In genomic region chr5:37848991-37849719, GRCm38 (mm10) we compare ENCODE assay signal across 20 mouse cellular contexts. TPM values are rescaled to one million over a fixed set of nuclear protein-coding genes. Genes with fewer than 3 reads are reported as not detected.
A peak's percentile ranks its signal among the peaks of the same experiment; 100 is the strongest.
DNase-seq lines count a peak whose midpoint lies in the region; ATAC-seq and TF ChIP-seq lines count a peak whose summit lies in the region.
"Had no signal": no experiment of that assay in that cellular context is flagged by ENCODE, and none has a peak within 500 bp of the region (broad histone marks: within the 10 kb centered on the region; RNA-seq: fewer than 3 reads in every experiment).

No protein-coding gene starts in this region.

- no peaks in the 10 kb centered on the region for H3K27me3 ChIP-seq in liver, postnatal 0 days (ENCODE audit: insufficient read depth, low read length)
- peaks cover 2% of the 10 kb centered on the region; the same call in 1 of the 2 replicates for H3K27me3 ChIP-seq in neural tube, embryonic 11.5 days (ENCODE audit: control insufficient read depth, insufficient read depth, low read length)
- peaks cover 21% of the 10 kb centered on the region; the same call in 1 of the 2 replicates for H3K27me3 ChIP-seq in neural tube, embryonic 15.5 days (replicated peaks)
- H3K27me3 ChIP-seq in kidney, embryonic 14.5 days (ENCODE audit: control insufficient read depth, insufficient read depth, low read length): peaks cover 14% of the 10 kb centered on the region; the same call in 1 of the 2 replicates
- H3K27me3 ChIP-seq: embryonic facial prominence, embryonic 13.5 days had no signal

- peak; percentile 64 for ATAC-seq in liver, postnatal 0 days
- ATAC-seq in neural tube, embryonic 11.5 days (ENCODE audit: insufficient read depth, low FRiP score, low TSS enrichment): peak; percentile 60; the same call in 1 of the 2 replicates
- no peak for ATAC-seq in neural tube, embryonic 15.5 days (ENCODE audit: low FRiP score)
- ATAC-seq in kidney, embryonic 14.5 days (ENCODE audit: low FRiP score, low TSS enrichment): no peak
- ATAC-seq: intestine, postnatal 0 days had no signal

- H3K36me3 ChIP-seq in liver, postnatal 0 days (replicated peaks; ENCODE audit: insufficient read depth, low read length): no peaks in the 10 kb centered on the region
- no peaks in the 10 kb centered on the region for H3K36me3 ChIP-seq in neural tube, embryonic 11.5 days (ENCODE audit: control insufficient read depth, insufficient read depth, low read length)
- H3K36me3 ChIP-seq in neural tube, embryonic 15.5 days: no peaks in the 10 kb centered on the region
- no peaks in the 10 kb centered on the region for H3K36me3 ChIP-seq in kidney, embryonic 14.5 days (ENCODE audit: control insufficient read depth, insufficient read depth, low read length)
- H3K36me3 ChIP-seq: embryonic facial prominence, embryonic 13.5 days; forebrain, embryonic 12.5 days; limb, embryonic 15.5 days had no signal

- TF ChIP-seq CTCF in liver, postnatal 0 days (IDR thresholded peaks at IDR 0.05; ENCODE audit: low read depth): no peak

- no peak overlapping the region for H3K9ac ChIP-seq in liver, postnatal 0 days (replicated peaks)
- H3K9ac ChIP-seq in neural tube, embryonic 11.5 days (ENCODE audit: low read length): no peak overlapping the region
- no peak overlapping the region for H3K9ac ChIP-seq in neural tube, embryonic 15.5 days (replicated peaks)
- H3K9ac ChIP-seq in kidney, embryonic 14.5 days (ENCODE audit: low read depth, low read length): no peak overlapping the region
- H3K9ac ChIP-seq: embryonic facial prominence, embryonic 13.5 days; forebrain, embryonic 12.5 days; limb, embryonic 15.5 days had no signal

- H3K9me3 ChIP-seq in liver, postnatal 0 days (ENCODE audit: low read length): no peaks in the 10 kb centered on the region
- no peaks in the 10 kb centered on the region for H3K9me3 ChIP-seq in neural tube, embryonic 11.5 days (ENCODE audit: control insufficient read depth, low read length)
- H3K9me3 ChIP-seq in neural tube, embryonic 15.5 days (replicated peaks): no peaks in the 10 kb centered on the region
- no peaks in the 10 kb centered on the region; the same call in 1 of the 2 replicates for H3K9me3 ChIP-seq in kidney, embryonic 14.5 days (ENCODE audit: control insufficient read depth, low read length)
- H3K9me3 ChIP-seq: embryonic facial prominence, embryonic 13.5 days; forebrain, embryonic 12.5 days; limb, embryonic 15.5 days had no signal

- H3K4me2 ChIP-seq in liver, postnatal 0 days (ENCODE audit: low read depth, low read length): no peak overlapping the region
- H3K4me2 ChIP-seq in neural tube, embryonic 11.5 days (ENCODE audit: low read depth): no peak overlapping the region
- H3K4me2 ChIP-seq in neural tube, embryonic 15.5 days: no peak overlapping the region
- no peak overlapping the region for H3K4me2 ChIP-seq in kidney, embryonic 14.5 days (replicated peaks; ENCODE audit: low read depth, low read length)
- H3K4me2 ChIP-seq: embryonic facial prominence, embryonic 13.5 days; forebrain, embryonic 12.5 days; limb, embryonic 15.5 days had no signal

- peak; percentile 45 for DNase-seq in embryo, embryonic 10.5 days (ENCODE audit: low spot score)
- DNase-seq in embryo, embryonic 9.5 days (ENCODE audit: extremely low spot score): no peak
- DNase-seq in liver, postnatal 0 days: no peak
- DNase-seq in liver: no peak
- no peak for DNase-seq in neural tube, embryonic 11.5 days (ENCODE audit: low spot score)
- DNase-seq in kidney, adult 8-10 months: no peak
- DNase-seq: adrenal gland, postnatal 25 days; cerebellum, adult 9-10 months; gastrocnemius, adult 2 months; kidney, postnatal 4 days; lung, adult 2 months; lung, postnatal 4 days had no signal

- no peak overlapping the region for H3K27ac ChIP-seq in liver, postnatal 0 days (ENCODE audit: low read depth)
- H3K27ac ChIP-seq in neural tube, embryonic 11.5 days (ENCODE audit: low read depth, low read length): no peak overlapping the region
- H3K27ac ChIP-seq in neural tube, embryonic 15.5 days (replicated peaks): no peak overlapping the region
- H3K27ac ChIP-seq in kidney, embryonic 14.5 days (ENCODE audit: low read depth, low read length): no peak overlapping the region
- H3K27ac ChIP-seq: embryonic facial prominence, embryonic 13.5 days; forebrain, embryonic 12.5 days; gastrocnemius, adult 2 months; limb, embryonic 15.5 days had no signal

- H3K4me3 ChIP-seq in liver, postnatal 0 days (ENCODE audit: low read depth, low read length): no peak overlapping the region
- H3K4me3 ChIP-seq in neural tube, embryonic 11.5 days (ENCODE audit: low read depth, low read length): no peak overlapping the region
- no peak overlapping the region for H3K4me3 ChIP-seq in neural tube, embryonic 15.5 days (replicated peaks)
- H3K4me3 ChIP-seq in kidney, embryonic 14.5 days (ENCODE audit: low read length): no peak overlapping the region
- H3K4me3 ChIP-seq: embryonic facial prominence, embryonic 13.5 days; erythroblast, embryonic 14.5 days; forebrain, embryonic 12.5 days; gastrocnemius, adult 2 months; limb, embryonic 15.5 days; myocyte had no signal

- no peaks in the 10 kb centered on the region for H3K4me1 ChIP-seq in liver, postnatal 0 days (ENCODE audit: insufficient read depth)
- peaks cover 3% of the 10 kb centered on the region; the same call in 1 of the 2 replicates for H3K4me1 ChIP-seq in neural tube, embryonic 11.5 days (ENCODE audit: control insufficient read depth, insufficient read depth, low read length)
- H3K4me1 ChIP-seq in neural tube, embryonic 15.5 days: peaks cover 9% of the 10 kb centered on the region; the same call in 1 of the 2 replicates
- no peaks in the 10 kb centered on the region for H3K4me1 ChIP-seq in kidney, embryonic 14.5 days (ENCODE audit: control insufficient read depth, insufficient read depth, low read length)
- H3K4me1 ChIP-seq: embryonic facial prominence, embryonic 13.5 days; limb, embryonic 15.5 days had no signal

- 34% methylated on average over 8 of the region's 8 CpGs for WGBS in liver, postnatal 0 days (ENCODE audit: insufficient replicate concordance)
- 38% methylated on average over 8 of the region's 8 CpGs for WGBS in neural tube, embryonic 11.5 days
- WGBS in neural tube, embryonic 15.5 days: 38% methylated on average over 8 of the region's 8 CpGs
- WGBS in kidney, embryonic 14.5 days: 37% methylated on average over 8 of the region's 8 CpGs

- TF ChIP-seq EP300 in liver, postnatal 0 days (IDR thresholded peaks at IDR 0.05; ENCODE audit: low read depth): no peak

RNA-seq across cellular contexts. Expression of gene Msx1, which starts 24.8 kb away (rescaled TPM):
- not detected in 2 replicates for polyA plus RNA-seq in liver, postnatal 0 days (2015; fragmentation: Nextera tagmentation; extraction: Ambion mirVana)
- 55.2 and 56.5 TPM in 2 replicates for polyA plus RNA-seq in neural tube, embryonic 11.5 days (2014; fragmentation: Nextera tagmentation; extraction: Ambion mirVana)
- polyA plus RNA-seq in neural tube, embryonic 15.5 days (2015; fragmentation: Nextera tagmentation; extraction: Ambion mirVana): 7.8 and 15.4 TPM in 2 replicates
- polyA plus RNA-seq in kidney, embryonic 14.5 days (2014; fragmentation: Nextera tagmentation; extraction: Ambion mirVana): 2.6 and 3.1 TPM in 2 replicates
- polyA plus RNA-seq: erythroblast, embryonic 14.5 days had no signal

Comparison
In these comparisons a context has a peak if more than half of its experiments do, and no peak if none do; other contexts are left out.
1. ATAC-seq: peak in liver, postnatal 0 days (single experiment) and neural tube, embryonic 11.5 days (single experiment); none in neural tube, embryonic 15.5 days (single experiment) and kidney, embryonic 14.5 days (single experiment).